Mouse (Mus musculus) cerebellum, adult 2 months (tissue): Measurements from ENCODE around the gene Tbl1xr1. TPM values are rescaled to one million over a fixed set of nuclear protein-coding genes. Genes with fewer than 3 reads are reported as not detected.

Experiments
- DNase-seq, 2 experiments: peaks; one replicate each; pipeline ENCODE4 v3.0.0; 2021
- H3K27ac ChIP-seq: fragments of 200-500 bp; 2 replicates; pipeline ENCODE4 v1.5.1; 2012; ENCODE audit warnings: low read length, control low read depth, inconsistent platforms; ENCODE audit not compliant: insufficient read depth
- H3K27me3 ChIP-seq: fragments of 200-500 bp; 2 replicates; pipeline ENCODE4 v1.6.1; 2012; ENCODE audit warnings: inconsistent platforms, mild to moderate bottlenecking, low read length, moderate library complexity; ENCODE audit not compliant: control insufficient read depth, insufficient read depth
- H3K4me1 ChIP-seq: fragments of 200-500 bp; 2 replicates; pipeline ENCODE4 v1.6.1; 2011; ENCODE audit warnings: low read length; ENCODE audit not compliant: control insufficient read depth, insufficient read depth
- H3K4me3 ChIP-seq: fragments of 200-500 bp; replicated peaks from 2 replicates; pipeline ENCODE3; 2011; ENCODE audit warnings: mild to moderate bottlenecking, low read depth, low read length, control low read depth; ENCODE audit not compliant: insufficient read depth
- CTCF ChIP-seq: fragments of 200-500 bp; IDR thresholded peaks from 2 replicates; pipeline ENCODE4 v1.5.1; 2011; ENCODE audit warnings: low read depth, mild to moderate bottlenecking, control low read depth, low read length, moderate library complexity, borderline replicate concordance; ENCODE audit not compliant: insufficient read depth
- POLR2A ChIP-seq: fragments of 200-500 bp; IDR thresholded peaks from 2 replicates; pipeline ENCODE4 v1.6.1; 2011; ENCODE audit warnings: low read length, control low read depth, borderline replicate concordance; ENCODE audit not compliant: insufficient read depth
- WGBS: fragments of 180-500 bp; shearing (Covaris S2); methylation state at CpG from one replicate; pipeline ENCODE4 v1.1.7; 2018; 5-methylcytosine and 5-hydroxymethylcytosine counted together
- polyA plus RNA-seq: library from polyadenylated mRNA; depleted of rRNA; stranded (reverse); fragments of >200 nt; gene quantifications from 2 replicates; pipeline ENCODE4 v1.2.3, GENCODE M21; 2012

Tbl1xr1 gene
- polyA plus RNA-seq, 1 experiment: 43.6 TPM

DNA sequence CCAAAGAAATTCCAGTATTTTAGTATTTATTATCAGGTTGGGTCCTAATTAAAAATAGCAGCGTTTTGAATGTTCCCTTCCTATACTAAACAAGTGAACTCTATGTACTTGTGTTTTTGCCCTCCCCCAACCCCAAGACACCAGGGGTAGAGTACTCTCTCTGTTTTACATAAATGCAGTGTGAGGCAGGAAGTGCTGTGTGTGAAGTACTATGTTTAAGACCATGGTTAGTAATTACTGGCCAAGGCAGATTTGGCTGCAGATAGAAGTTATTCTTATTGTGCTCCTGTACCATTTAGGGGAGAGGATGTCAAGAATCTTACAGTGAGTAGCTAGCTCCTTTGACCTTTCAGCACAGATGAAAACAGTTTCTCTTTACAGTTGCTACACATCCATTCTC is 39.7 kb downstream of the Tbl1xr1 start:
- Histone ChIP-seq H3K4me1 (peaks cover 12% of the 10 kb centered on the region), H3K4me3 (no peak overlapping the region), H3K27me3 (no peaks in the 10 kb centered on the region), H3K27ac (no peak overlapping the region)
- DNase-seq: no peak
- WGBS: 74% methylated on average over 1 of the region's 1 CpGs
- TF ChIP-seq CTCF: no peak
- no peak for TF ChIP-seq POLR2A

DNA sequence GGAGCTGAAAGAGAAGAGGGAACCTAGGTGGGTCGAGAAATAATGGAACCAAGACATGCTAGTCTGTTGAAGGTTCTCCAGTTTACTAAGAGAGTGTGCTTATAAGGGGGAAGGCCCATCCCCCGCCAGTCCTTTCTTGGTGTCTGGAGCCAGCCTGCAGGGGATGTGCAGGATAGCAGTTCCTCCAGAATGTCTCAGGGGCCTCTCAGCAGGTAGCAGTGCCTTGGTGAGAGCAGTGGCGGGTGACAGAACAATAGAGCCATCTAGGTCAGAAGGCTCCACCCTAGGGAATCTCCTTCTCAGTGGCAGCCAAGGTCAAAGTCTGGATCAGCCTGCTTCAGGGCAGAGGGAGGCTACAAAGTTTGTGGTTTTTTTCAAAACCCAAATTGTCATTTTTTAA is 45.3 kb downstream of the Tbl1xr1 start:
- Histone ChIP-seq H3K27ac (no peak overlapping the region), H3K4me3 (no peak overlapping the region), H3K4me1 (peaks cover 9% of the 10 kb centered on the region), H3K27me3 (no peaks in the 10 kb centered on the region)
- peak in 1 of 2 experiments; percentile 27 for DNase-seq
- TF ChIP-seq POLR2A (no peak), CTCF (no peak)
- WGBS: 31% methylated on average over 3 of the region's 3 CpGs

DNA sequence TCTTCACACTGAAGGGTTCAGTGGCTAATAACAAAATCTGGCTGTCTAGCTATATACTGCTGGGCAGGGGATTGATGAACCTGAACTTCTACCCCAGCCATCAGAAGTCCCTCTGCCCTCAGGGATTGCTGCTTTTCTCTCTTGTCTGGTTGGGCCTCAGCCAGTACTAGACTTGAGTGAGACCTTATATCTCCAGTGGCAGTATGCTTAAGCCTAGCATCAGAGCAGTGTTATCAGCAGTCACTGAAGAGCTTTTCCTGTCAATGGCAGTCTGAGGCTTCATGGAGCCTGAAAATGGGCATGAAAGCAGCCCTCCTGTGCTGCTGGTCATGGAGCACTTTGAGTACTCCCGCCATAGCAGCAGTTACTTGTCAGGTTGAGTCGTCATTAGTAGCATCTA is 46.7 kb downstream of the Tbl1xr1 start:
- no peaks in the 10 kb centered on the region for H3K27me3 ChIP-seq
- TF ChIP-seq CTCF: no peak
- no peak for TF ChIP-seq POLR2A
- no peak overlapping the region for H3K4me3 ChIP-seq
- H3K4me1 ChIP-seq: peaks cover 9% of the 10 kb centered on the region
- DNase-seq: no peak
- 74% methylated on average over 2 of the region's 2 CpGs for WGBS
- no peak overlapping the region for H3K27ac ChIP-seq

DNA sequence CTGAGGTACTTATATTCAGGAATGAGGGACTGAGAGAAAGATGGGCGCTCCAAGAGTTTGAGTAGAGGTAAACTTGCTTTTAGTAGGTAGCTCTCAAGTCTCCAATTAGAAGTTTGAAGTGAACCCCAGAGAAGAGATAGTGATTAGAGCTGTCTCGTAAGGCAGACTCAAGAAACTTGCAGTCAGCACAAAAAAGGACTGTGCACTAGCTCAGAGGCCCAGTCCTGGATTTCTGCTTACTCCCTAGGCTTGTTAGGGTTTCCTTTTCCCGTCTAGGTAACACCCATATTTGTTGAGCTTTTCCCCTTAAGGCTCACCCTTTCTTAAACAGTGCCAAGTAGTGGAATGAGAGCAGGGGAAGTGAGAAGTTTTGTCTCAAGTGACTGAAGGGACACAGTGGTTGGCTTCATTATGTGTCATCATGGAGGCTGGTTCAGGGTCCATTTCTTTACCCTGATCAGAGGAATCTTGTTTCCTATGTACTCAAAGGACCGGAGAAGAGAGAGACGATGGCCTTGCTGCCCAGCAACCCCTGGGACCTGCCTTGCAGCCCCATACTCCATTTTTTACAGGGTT is 49.9 kb downstream of the Tbl1xr1 start:
- TF ChIP-seq CTCF: no peak
- no peak for TF ChIP-seq POLR2A
- WGBS: 95% methylated on average over 5 of the region's 5 CpGs

DNA sequence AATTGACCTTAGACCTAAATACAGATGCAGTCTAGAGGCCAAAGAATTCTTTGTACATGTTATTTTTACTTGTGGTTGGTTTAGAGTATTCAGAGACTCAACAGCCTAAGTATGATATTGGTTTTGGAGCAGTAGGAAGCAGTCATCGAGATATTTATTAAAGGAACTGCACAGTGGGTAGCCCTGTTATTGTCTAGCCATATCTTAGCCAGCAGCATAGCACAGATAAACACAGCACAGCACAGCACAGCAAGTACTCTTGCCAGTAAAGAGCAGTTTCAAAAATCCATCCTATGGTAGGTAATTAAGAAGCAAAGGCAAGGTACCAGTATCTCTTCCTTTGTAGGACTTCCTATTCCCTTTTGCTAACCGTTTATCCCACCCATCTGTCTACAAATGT is 54.8 kb downstream of the Tbl1xr1 start:
- H3K27ac ChIP-seq: no peak overlapping the region
- TF ChIP-seq POLR2A (no peak), CTCF (no peak)
- H3K4me1 ChIP-seq: no peaks in the 10 kb centered on the region
- H3K4me3 ChIP-seq: no peak overlapping the region
- DNase-seq: no peak
- WGBS: 62% methylated on average over 2 of the region's 2 CpGs
- H3K27me3 ChIP-seq: no peaks in the 10 kb centered on the region

More for the DNA sequence above, 49.9 kb downstream of the Tbl1xr1 start:
- DNase-seq: no peak
- H3K4me3 ChIP-seq: no peak overlapping the region
- H3K27me3 ChIP-seq: no peaks in the 10 kb centered on the region
- H3K27ac ChIP-seq: no peak overlapping the region
- peaks cover 4% of the 10 kb centered on the region for H3K4me1 ChIP-seq

DNA sequence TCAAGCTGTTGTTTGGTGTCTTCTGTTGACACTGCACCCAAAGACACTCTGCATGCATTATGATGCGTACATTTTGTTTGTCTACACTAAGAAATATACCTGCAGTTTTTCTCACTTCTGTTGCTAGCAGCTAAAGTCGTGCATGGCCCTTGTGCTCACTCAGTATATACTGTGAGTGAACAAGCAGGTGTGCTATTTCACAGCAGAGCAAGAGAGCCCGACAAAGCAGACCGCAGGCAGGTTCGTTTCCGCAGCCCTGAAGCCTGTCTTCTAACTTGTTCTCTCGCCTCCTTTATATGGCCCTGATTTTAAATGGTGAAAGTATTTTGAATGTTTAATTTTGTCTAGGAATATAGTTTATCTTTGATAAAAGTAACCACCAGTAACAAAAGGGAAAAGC is 57.2 kb downstream of the Tbl1xr1 start:
- Histone ChIP-seq H3K4me1 (peaks cover 2% of the 10 kb centered on the region; the same call in 1 of the 2 replicates), H3K27ac (no peak overlapping the region), H3K4me3 (no peak overlapping the region), H3K27me3 (no peaks in the 10 kb centered on the region)
- WGBS: 93% methylated on average over 7 of the region's 7 CpGs
- no peak for TF ChIP-seq CTCF
- no peak for TF ChIP-seq POLR2A
- DNase-seq: no peak

DNA sequence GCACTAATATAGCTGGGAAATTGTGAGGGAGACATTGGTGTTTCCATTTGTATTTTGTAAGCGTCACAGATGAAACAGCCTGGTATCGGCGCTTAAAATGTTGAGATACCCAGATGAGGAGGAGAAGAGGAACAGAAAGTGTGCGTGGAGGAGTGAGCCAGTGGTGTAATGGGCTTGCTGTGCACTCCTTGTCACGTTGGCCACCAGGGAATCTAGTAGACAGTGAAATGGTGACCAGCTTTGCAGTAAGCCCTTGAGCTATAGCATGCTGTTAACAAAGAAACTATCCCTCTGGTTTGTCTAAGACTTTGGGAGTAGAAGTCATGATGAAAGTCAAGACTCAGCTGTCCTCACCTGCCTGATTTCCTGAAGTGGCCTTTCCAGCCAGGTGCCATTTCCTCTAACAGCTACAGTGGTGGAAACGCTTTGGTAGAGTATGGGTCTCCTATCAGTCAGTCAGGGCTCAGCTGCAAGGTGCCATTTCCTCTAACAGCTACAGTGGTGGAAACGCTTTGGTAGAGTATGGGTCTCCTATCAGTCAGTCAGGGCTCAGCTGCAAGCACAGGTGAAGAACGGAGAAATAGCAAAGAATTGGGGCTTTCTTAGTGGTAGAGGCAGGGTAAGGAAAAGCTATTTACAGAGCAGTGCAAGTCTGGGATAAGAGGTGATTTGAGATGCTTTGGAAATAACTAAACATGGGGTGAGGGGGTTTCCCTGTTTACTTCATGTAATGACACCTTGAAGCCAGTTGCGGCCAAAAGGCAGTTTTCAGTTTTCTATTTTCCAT is 61.5 kb downstream of the Tbl1xr1 start:
- Histone ChIP-seq H3K27ac (no peak overlapping the region), H3K4me1 (peaks cover 15% of the 10 kb centered on the region), H3K27me3 (no peaks in the 10 kb centered on the region), H3K4me3 (no peak overlapping the region)
- no peak for TF ChIP-seq POLR2A
- TF ChIP-seq CTCF: no peak
- WGBS: 91% methylated on average over 9 of the region's 9 CpGs
- DNase-seq: peak in 1 of 2 experiments; percentile 4

DNA sequence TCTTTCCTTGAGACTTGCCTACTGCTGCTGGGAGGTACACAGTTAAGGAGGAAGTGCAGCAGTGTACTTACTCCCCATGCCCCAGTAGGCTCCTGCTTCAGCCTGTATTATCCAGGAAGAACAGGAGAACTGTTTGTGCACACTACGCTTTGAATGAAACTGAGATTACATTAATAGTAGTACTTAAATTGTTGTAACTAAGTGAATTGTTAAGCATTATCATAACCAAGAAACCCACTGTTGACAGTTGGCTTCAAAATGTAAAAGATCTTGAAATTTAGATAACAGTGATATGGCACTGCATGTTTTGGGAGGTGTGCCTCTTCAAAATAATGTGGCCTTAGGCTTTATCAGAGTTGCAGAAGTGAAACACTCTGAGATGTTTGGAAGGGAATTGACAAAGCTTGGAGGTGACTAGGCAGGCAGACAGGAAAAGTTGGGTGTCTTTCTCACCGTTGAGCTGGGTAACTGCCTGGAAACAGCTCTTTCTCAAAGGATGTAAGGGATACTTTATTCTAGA is 62.2 kb downstream of the Tbl1xr1 start:
- TF ChIP-seq CTCF (no peak), POLR2A (no peak)
- Histone ChIP-seq H3K27me3 (no peaks in the 10 kb centered on the region), H3K27ac (no peak overlapping the region), H3K4me3 (no peak overlapping the region), H3K4me1 (peaks cover 15% of the 10 kb centered on the region)
- WGBS: 50% methylated on average over 2 of the region's 2 CpGs
- DNase-seq: no peak

DNA sequence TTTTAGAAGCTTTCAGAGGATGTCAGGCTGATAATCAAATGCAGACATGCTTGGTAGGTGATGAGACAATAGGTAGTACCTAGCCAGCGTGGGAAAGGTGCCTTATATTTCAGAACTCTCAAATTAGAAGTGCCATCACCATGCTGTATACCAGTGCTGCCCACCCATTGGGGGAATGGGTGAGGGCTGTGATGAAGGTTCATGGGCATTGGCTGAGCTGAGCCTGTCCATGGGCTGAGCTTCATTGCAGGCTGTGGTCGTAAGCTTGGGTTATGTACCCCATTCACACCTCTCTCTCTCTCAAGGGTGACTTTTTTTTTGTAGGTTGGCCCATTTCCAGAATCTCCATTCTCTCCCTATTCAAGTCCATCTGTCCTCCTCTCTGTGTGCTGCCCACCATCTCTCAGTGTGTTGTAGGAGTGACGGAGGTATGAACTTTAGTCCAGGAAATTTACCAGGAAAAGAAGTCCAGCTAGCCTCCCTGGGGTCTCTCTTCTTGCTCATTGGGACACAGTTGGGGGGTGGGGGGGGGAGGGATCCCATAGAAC is 63.7 kb downstream of the Tbl1xr1 start:
- H3K4me3 ChIP-seq: no peak overlapping the region
- TF ChIP-seq POLR2A (no peak), CTCF (no peak)
- no peaks in the 10 kb centered on the region for H3K27me3 ChIP-seq
- H3K4me1 ChIP-seq: peaks cover 15% of the 10 kb centered on the region
- no peak overlapping the region for H3K27ac ChIP-seq
- WGBS: 16% methylated on average over 3 of the region's 3 CpGs
- peak; percentile 31 to 58 for DNase-seq
